Mouse (Mus musculus) T-helper 17 cell (primary cell): ENCODE measurements at regions not wholly inside any gene's neighbourhood (a gene's known extent, or its start where the extent isn't known, plus 50 kb on each side); places are given as distances from the start of the nearest gene placed in this dataset.

Source experiments
- in situ Hi-C, 2 experiments: fragments of 300-600 bp; cut with MboI, MseI; formaldehyde crosslinking; loops; 1 replicate in 1 of 2; 2 replicates in 1 of 2; pipeline ENCODE4 v1.15.1; 2025; ENCODE audit warnings: high pct_unique_total_duplicates in 2 of 2

- in situ Hi-C loops, result no loop called here
These were observed 527.8 kb downstream of the Gm11232 start for GRCm38 (mm10) chr4:71229796-71230496.

GRCm38 (mm10) chr4:71226653-71227052 lies 531.1 kb downstream of the Gm11232 start:
- in situ Hi-C loops, result no loop called here

GRCm38 (mm10) chr4:71218060-71218459 lies 539.7 kb downstream of the Gm11232 start:
- in situ Hi-C loops, result no loop called here

- in situ Hi-C loops, result no loop called here
These were observed 570.0 kb downstream of the Gm11232 start for GRCm38 (mm10) chr4:71187801-71188200.

- in situ Hi-C loops, result no loop called here
These were observed 580.1 kb downstream of the Gm11232 start for GRCm38 (mm10) chr4:71177661-71178060.

GRCm38 (mm10) chr4:71165802-71166201 lies 592.0 kb downstream of the Gm11232 start:
- in situ Hi-C loops, result no loop called here

GRCm38 (mm10) chr4:71131670-71132317 lies 597.0 kb upstream of the Megf9 start:
- in situ Hi-C loops, result no loop called here

GRCm38 (mm10) chr4:71130946-71131669 lies 596.3 kb upstream of the Megf9 start:
- in situ Hi-C loops, result no loop called here

- in situ Hi-C loops, result no loop called here
These were observed 594.5 kb upstream of the Megf9 start for GRCm38 (mm10) chr4:71129306-71129705.
